Mouse (Mus musculus): ENCODE results near the gene AC131692.1.

The AC131692.1 gene

GRCm38 (mm10) chr19:6067724-6068415 lies 26.3 kb upstream of the AC131692.1 start, which contains the start of gene Tm7sf2:
Gene Tm7sf2, minus strand, starts transcription at chr19:6068373.
- in situ Hi-C loops (cut with MseI, MboI) = no loop called here

GRCm38 (mm10) chr19:6068951-6069350 lies 25.3 kb upstream of the AC131692.1 start:
- in situ Hi-C loops (cut with MseI, MboI) = no loop called here

DNA sequence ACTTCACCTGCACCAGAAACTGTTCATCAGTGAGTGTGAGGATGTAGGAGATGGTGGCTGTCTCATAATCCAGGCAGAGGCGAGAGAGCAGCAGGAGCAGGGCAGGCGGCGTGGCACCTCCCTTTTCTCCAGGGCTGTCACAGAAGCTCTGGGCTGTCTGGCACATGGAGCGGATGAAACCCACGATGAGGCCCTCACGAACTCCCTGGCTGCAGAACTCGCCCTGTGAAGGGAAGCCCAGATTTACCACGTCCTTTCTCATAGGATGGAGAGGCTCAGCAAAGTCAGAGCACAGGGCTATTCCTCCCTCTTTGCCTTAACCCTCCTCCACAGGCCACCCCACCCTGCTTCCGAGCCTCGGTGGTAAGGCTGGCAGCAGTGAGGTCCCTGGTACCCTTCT lies 24.4 kb upstream of the AC131692.1 start:
- in situ Hi-C loops (cut with MseI, MboI) = no loop called here

GRCm38 (mm10) chr19:6070571-6071250 lies 23.5 kb upstream of the AC131692.1 start:
- in situ Hi-C loops (cut with MseI, MboI) = no loop called here

DNA sequence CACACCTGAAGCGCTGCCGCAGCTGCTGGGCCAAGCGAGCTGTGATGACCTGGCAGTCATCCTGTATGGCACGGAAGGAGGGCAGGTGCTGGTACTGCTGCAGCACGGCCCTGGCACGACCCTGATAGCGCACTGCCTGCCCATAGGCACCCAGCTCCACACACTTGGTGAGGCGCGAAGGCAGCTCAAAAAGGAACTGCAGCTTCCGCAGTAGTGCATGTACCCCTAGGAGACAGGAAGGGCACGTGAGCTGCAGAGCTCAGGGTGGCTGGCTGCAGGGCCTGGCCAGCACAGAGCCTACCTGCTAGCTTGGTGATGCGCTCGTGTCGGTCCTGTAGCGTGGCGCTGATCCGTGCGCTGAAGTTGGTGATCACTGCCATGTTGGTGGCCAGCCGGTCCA lies 23.0 kb upstream of the AC131692.1 start:
- in situ Hi-C loops (cut with MseI, MboI) = no loop called here

- in situ Hi-C loops (cut with MseI, MboI) = no loop called here
Measured at GRCm38 (mm10) chr19:6073889-6074288, 20.3 kb upstream of the AC131692.1 start.

- in situ Hi-C loops (cut with MseI, MboI) = no loop called here
Measured at GRCm38 (mm10) chr19:6076564-6077393, 17.4 kb upstream of the AC131692.1 start, which contains the start of gene Vps51. Gene Vps51, minus strand, starts transcription at chr19:6077231.

GRCm38 (mm10) chr19:6079983-6080480 lies 14.2 kb upstream of the AC131692.1 start, which contains the start of gene Tmem262:
Gene Tmem262, plus strand, starts transcription at chr19:6080033.
- in situ Hi-C loops (cut with MseI, MboI) = no loop called here

GRCm38 (mm10) chr19:6082156-6082555 lies 12.1 kb upstream of the AC131692.1 start, which contains the start of gene Gm28374:
Gene Gm28374, minus strand, starts transcription at chr19:6082256.
- in situ Hi-C loops (cut with MseI, MboI) = no loop called here

- in situ Hi-C loops (cut with MseI, MboI) = no loop called here
Measured at GRCm38 (mm10) chr19:6084478-6085248, 9.6 kb upstream of the AC131692.1 start, which contains the start of the genes Zfpl1 and Cdca5. Gene Zfpl1, minus strand, starts transcription at chr19:6084956. Gene Cdca5, plus strand, starts transcription at chr19:6084983.

- in situ Hi-C loops (cut with MseI, MboI) = no loop called here
Measured at GRCm38 (mm10) chr19:6085417-6085879, 8.8 kb upstream of the AC131692.1 start.

GRCm38 (mm10) chr19:6088841-6089240 lies 5.4 kb upstream of the AC131692.1 start:
- in situ Hi-C loops (cut with MseI, MboI) = no loop called here

GRCm38 (mm10) chr19:6097847-6098246 lies 3.6 kb downstream of the AC131692.1 start:
- in situ Hi-C loops (cut with MseI, MboI) = no loop called here

DNA sequence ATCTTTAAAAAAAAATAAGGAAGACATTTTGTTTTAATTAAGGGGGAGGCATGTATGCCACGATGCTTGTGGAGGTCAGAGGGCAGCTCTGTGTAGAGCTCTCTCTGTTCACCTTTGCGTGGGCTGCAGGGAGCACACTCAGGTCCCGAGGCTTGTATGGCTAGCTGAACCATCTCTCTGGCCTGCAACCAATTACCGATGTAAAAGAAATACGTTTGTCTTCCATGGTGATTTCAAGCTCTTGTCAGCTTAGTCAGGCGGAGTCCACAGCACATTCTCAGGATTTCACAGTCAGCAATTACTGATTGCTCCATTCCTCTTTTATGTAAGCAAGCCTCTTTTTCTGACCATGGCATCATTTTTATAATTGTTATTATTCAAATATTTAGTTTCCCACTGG lies 7.0 kb downstream of the AC131692.1 start:
- in situ Hi-C loops (cut with MseI, MboI) = no loop called here

- in situ Hi-C loops (cut with MseI, MboI) = no loop called here
Measured at GRCm38 (mm10) chr19:6102169-6102853, 8.1 kb downstream of the AC131692.1 start.

- in situ Hi-C loops (cut with MseI, MboI) = no loop called here
Measured at GRCm38 (mm10) chr19:6104476-6104875, 10.3 kb downstream of the AC131692.1 start.

DNA sequence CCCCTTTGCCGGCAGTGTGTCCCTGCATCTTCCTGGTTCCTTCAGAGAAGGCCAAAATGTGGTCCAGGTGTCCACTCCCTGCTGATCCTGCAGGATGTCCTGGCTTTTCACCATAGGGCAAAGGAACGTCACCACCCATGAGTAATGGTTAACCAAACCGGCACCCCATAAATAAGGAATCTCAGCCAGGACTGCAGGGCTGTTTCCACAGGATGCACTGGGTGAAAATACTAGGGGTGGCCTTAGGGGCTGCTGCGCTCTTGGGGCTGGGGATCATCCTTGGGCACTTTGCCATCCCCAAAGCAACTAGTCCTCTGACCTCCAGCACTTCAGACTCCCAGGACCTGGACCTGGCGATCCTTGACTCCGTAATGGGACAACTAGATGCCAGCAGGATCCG lies 11.4 kb downstream of the AC131692.1 start, which contains the start of gene Naaladl1:
TSS of gene Naaladl1 (plus strand) at position 197 of the 400 bp plus-strand sequence.
- in situ Hi-C loops (cut with MseI, MboI) = no loop called here

DNA sequence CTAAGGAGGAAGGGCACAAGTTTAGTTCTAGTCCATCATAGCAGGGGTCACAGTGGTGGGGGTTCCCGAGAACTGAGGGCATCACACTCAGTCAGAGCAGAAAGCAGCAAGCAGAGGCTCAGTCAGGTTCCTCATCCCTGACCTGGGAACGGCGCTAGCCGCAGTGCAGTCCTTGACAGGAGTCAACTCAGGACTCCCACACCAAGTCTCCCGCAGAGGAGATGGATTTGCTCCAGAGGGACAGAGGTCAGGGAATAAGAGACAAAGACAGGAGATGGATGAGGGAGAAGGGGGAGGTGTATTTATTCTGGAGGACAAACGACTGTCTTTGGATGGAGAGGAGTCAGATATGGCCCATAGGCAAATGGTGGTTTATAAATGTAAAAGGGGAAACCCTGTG lies 18.9 kb downstream of the AC131692.1 start:
- in situ Hi-C loops (cut with MseI, MboI) = no loop called here

- in situ Hi-C loops (cut with MseI, MboI) = no loop called here
Measured at GRCm38 (mm10) chr19:6116113-6116850, 22.1 kb downstream of the AC131692.1 start.

Measured in mouse trophoblast stem cell (cell line).